Mouse (Mus musculus) heart, embryonic 15.5 days (tissue): ENCODE results near the gene Prlr. TPM values are rescaled to one million over a fixed set of nuclear protein-coding genes. Genes with fewer than 3 reads are reported as not detected.
A peak's percentile ranks its signal among the peaks of the same experiment; 100 is the strongest.

ENCODE experiments used
- ATAC-seq: fragments of 200-750 bp; cut with Nextera tagmentation; replicated peaks from 2 replicates; pipeline ENCODE4 v1.8.0; 2017; ENCODE audit warnings: low read depth, moderate TSS enrichment; ENCODE audit not compliant: insufficient number of reproducible peaks, insufficient read depth, low FRiP score
- H3K27ac ChIP-seq: fragments of 300-500 bp; sonication (generic); 2 replicates; pipeline ENCODE4 v1.5.1; 2015; ENCODE audit warnings: mild to moderate bottlenecking, inconsistent platforms
- H3K27me3 ChIP-seq: fragments of 300-500 bp; sonication (generic); 2 replicates; pipeline ENCODE4 v1.6.1; 2015; ENCODE audit warnings: inconsistent platforms
- H3K36me3 ChIP-seq: fragments of 300-500 bp; sonication (generic); 2 replicates; pipeline ENCODE4 v1.6.1; 2015; ENCODE audit warnings: mild to moderate bottlenecking, inconsistent platforms
- H3K4me1 ChIP-seq: fragments of 300-500 bp; sonication (generic); replicated peaks from 2 replicates; pipeline ENCODE4 v1.6.1; 2015; ENCODE audit warnings: inconsistent platforms
- H3K4me2 ChIP-seq: fragments of 300-500 bp; sonication (generic); 2 replicates; pipeline ENCODE4 v1.6.1; 2015; ENCODE audit warnings: inconsistent platforms, mild to moderate bottlenecking, moderate library complexity
- H3K4me3 ChIP-seq: fragments of 300-500 bp; sonication (generic); 2 replicates; pipeline ENCODE4 v1.5.1; 2015; ENCODE audit warnings: mild to moderate bottlenecking, inconsistent platforms
- H3K9ac ChIP-seq: fragments of 300-500 bp; sonication (generic); 2 replicates; pipeline ENCODE4 v1.6.1; 2015; ENCODE audit warnings: mild to moderate bottlenecking, inconsistent platforms
- H3K9me3 ChIP-seq: fragments of 300-500 bp; sonication (generic); replicated peaks from 2 replicates; pipeline ENCODE4 v1.6.1; 2016; ENCODE audit warnings: inconsistent platforms
- WGBS: fragments of 180-500 bp; shearing (Covaris S2); methylation state at CpG from one replicate; pipeline ENCODE4 v1.1.7; 2015; ENCODE audit warnings: mixed read lengths; 5-methylcytosine and 5-hydroxymethylcytosine counted together
- polyA plus RNA-seq: library from polyadenylated mRNA; unstranded; fragments of >200 nt; fragmentation: Nextera tagmentation; extraction: Ambion mirVana; gene quantifications from 2 replicates; pipeline ENCODE4 v1.2.1, GENCODE M21; 2015

The Prlr gene
- polyA plus RNA-seq, result 1.9 and 2.0 TPM in 2 replicates

GRCm38 (mm10) chr15:10177083-10177482, at the start of gene Prlr:
Gene Prlr (plus strand): TSS chr15:10177238.
- WGBS, result 6% methylated on average over 9 of the region's 9 CpGs
- peak within 1 kb of the TSS; percentile 51 for H3K4me3 ChIP-seq
- peaks cover 4% of the 10 kb centered on the region; the same call in 1 of the 2 replicates for H3K27me3 ChIP-seq
- H3K36me3 ChIP-seq, result no peaks in the 10 kb centered on the region
- no peak within 1 kb of the TSS for H3K27ac ChIP-seq
- peaks cover 7% of the 10 kb centered on the region; the same call in 1 of the 2 replicates for H3K4me1 ChIP-seq
- ATAC-seq, result no peak
- peak within 1 kb of the TSS; percentile 87 for H3K4me2 ChIP-seq
- H3K9ac ChIP-seq, result peak within 1 kb of the TSS; percentile 49
- no peaks in the 10 kb centered on the region for H3K9me3 ChIP-seq

GRCm38 (mm10) chr15:10133781-10134180, 43.3 kb upstream of the Prlr start:
- Histone ChIP-seq H3K9me3 (no peaks in the 10 kb centered on the region), H3K4me3 (no peak overlapping the region), H3K9ac (no peak overlapping the region), H3K27me3 (no peaks in the 10 kb centered on the region), H3K36me3 (no peaks in the 10 kb centered on the region), H3K4me2 (no peak overlapping the region), H3K27ac (no peak overlapping the region), H3K4me1 (no peaks in the 10 kb centered on the region)
- ATAC-seq, result no peak
- WGBS, result 76% methylated on average over 2 of the region's 2 CpGs

- H3K27me3 ChIP-seq, result no peaks in the 10 kb centered on the region
- ATAC-seq, result no peak
- no peak overlapping the region for H3K4me2 ChIP-seq
- H3K4me1 ChIP-seq, result no peaks in the 10 kb centered on the region
- no peak overlapping the region for H3K9ac ChIP-seq
- H3K4me3 ChIP-seq, result no peak overlapping the region
- H3K27ac ChIP-seq, result no peak overlapping the region
- no peaks in the 10 kb centered on the region for H3K9me3 ChIP-seq
- 55% methylated on average over 4 of the region's 4 CpGs for WGBS
- no peaks in the 10 kb centered on the region for H3K36me3 ChIP-seq
Measured at GRCm38 (mm10) chr15:10134889-10135288, 42.1 kb upstream of the Prlr start.

GRCm38 (mm10) chr15:10144520-10144919, 32.5 kb upstream of the Prlr start:
- Histone ChIP-seq H3K4me3 (no peak overlapping the region), H3K9me3 (no peaks in the 10 kb centered on the region), H3K9ac (no peak overlapping the region), H3K4me2 (no peak overlapping the region), H3K27ac (no peak overlapping the region), H3K4me1 (no peaks in the 10 kb centered on the region), H3K27me3 (no peaks in the 10 kb centered on the region), H3K36me3 (no peaks in the 10 kb centered on the region)
- ATAC-seq, result no peak
- WGBS, result 85% methylated on average over 5 of the region's 5 CpGs

GRCm38 (mm10) chr15:10148196-10148595, 28.8 kb upstream of the Prlr start:
- Histone ChIP-seq H3K4me2 (no peak overlapping the region), H3K27me3 (no peaks in the 10 kb centered on the region), H3K9ac (no peak overlapping the region), H3K4me3 (no peak overlapping the region), H3K4me1 (no peaks in the 10 kb centered on the region), H3K9me3 (no peaks in the 10 kb centered on the region), H3K27ac (no peak overlapping the region), H3K36me3 (no peaks in the 10 kb centered on the region)
- ATAC-seq, result no peak
- WGBS, result 83% methylated on average over 4 of the region's 4 CpGs

GRCm38 (mm10) chr15:10160663-10161062, 16.4 kb upstream of the Prlr start:
- Histone ChIP-seq H3K4me3 (no peak overlapping the region), H3K4me2 (no peak overlapping the region), H3K27me3 (no peaks in the 10 kb centered on the region), H3K9ac (no peak overlapping the region), H3K27ac (no peak overlapping the region), H3K36me3 (no peaks in the 10 kb centered on the region), H3K9me3 (no peaks in the 10 kb centered on the region), H3K4me1 (no peaks in the 10 kb centered on the region)
- ATAC-seq, result no peak
- 77% methylated on average over 2 of the region's 2 CpGs for WGBS

- 82% methylated on average over 6 of the region's 6 CpGs for WGBS
- Histone ChIP-seq H3K27me3 (peaks cover 4% of the 10 kb centered on the region; the same call in 1 of the 2 replicates), H3K4me2 (no peak overlapping the region), H3K4me3 (no peak overlapping the region), H3K9me3 (no peaks in the 10 kb centered on the region), H3K27ac (no peak overlapping the region), H3K36me3 (no peaks in the 10 kb centered on the region), H3K9ac (no peak overlapping the region), H3K4me1 (peaks cover 7% of the 10 kb centered on the region; the same call in 1 of the 2 replicates)
- no peak for ATAC-seq
Measured at GRCm38 (mm10) chr15:10175078-10175477, 2.0 kb upstream of the Prlr start.

GRCm38 (mm10) chr15:10175656-10176055, 1.4 kb upstream of the Prlr start:
- WGBS, result 65% methylated on average over 7 of the region's 7 CpGs
- peaks cover 7% of the 10 kb centered on the region; the same call in 1 of the 2 replicates for H3K4me1 ChIP-seq
- H3K9me3 ChIP-seq, result no peaks in the 10 kb centered on the region
- H3K9ac ChIP-seq, result no peak overlapping the region
- H3K4me2 ChIP-seq, result no peak overlapping the region
- H3K36me3 ChIP-seq, result no peaks in the 10 kb centered on the region
- no peak for ATAC-seq
- H3K27ac ChIP-seq, result no peak overlapping the region
- no peak overlapping the region for H3K4me3 ChIP-seq
- H3K27me3 ChIP-seq, result peaks cover 4% of the 10 kb centered on the region; the same call in 1 of the 2 replicates

- Histone ChIP-seq H3K27me3 (peaks cover 4% of the 10 kb centered on the region; the same call in 1 of the 2 replicates), H3K4me1 (peaks cover 7% of the 10 kb centered on the region; the same call in 1 of the 2 replicates), H3K9ac (peak overlapping the region; percentile 49), H3K9me3 (no peaks in the 10 kb centered on the region), H3K36me3 (no peaks in the 10 kb centered on the region), H3K4me2 (peak overlapping the region; percentile 87), H3K27ac (no peak overlapping the region), H3K4me3 (peak overlapping the region; percentile 51)
- no peak for ATAC-seq
- 2% methylated on average over 30 of the region's 30 CpGs for WGBS
Measured at GRCm38 (mm10) chr15:10177519-10178130, 587 bp downstream of the Prlr start.

GRCm38 (mm10) chr15:10178131-10178566, 1.1 kb downstream of the Prlr start:
- no peak for ATAC-seq
- Histone ChIP-seq H3K4me1 (peaks cover 7% of the 10 kb centered on the region; the same call in 1 of the 2 replicates), H3K4me2 (peak overlapping the region; percentile 87), H3K36me3 (no peaks in the 10 kb centered on the region), H3K9me3 (no peaks in the 10 kb centered on the region), H3K27me3 (peaks cover 4% of the 10 kb centered on the region; the same call in 1 of the 2 replicates), H3K4me3 (peak overlapping the region; percentile 51), H3K27ac (no peak overlapping the region), H3K9ac (peak overlapping the region; percentile 49)
- 3% methylated on average over 10 of the region's 10 CpGs for WGBS

GRCm38 (mm10) chr15:10180694-10181093, 3.7 kb downstream of the Prlr start:
- Histone ChIP-seq H3K36me3 (no peaks in the 10 kb centered on the region), H3K9me3 (no peaks in the 10 kb centered on the region), H3K4me2 (no peak overlapping the region), H3K4me3 (no peak overlapping the region), H3K4me1 (peaks cover 7% of the 10 kb centered on the region; the same call in 1 of the 2 replicates), H3K9ac (no peak overlapping the region), H3K27ac (no peak overlapping the region), H3K27me3 (peaks cover 1% of the 10 kb centered on the region; the same call in 1 of the 2 replicates)
- WGBS, result 58% methylated on average over 4 of the region's 4 CpGs
- ATAC-seq, result no peak

- no peaks in the 10 kb centered on the region for H3K4me1 ChIP-seq
- no peaks in the 10 kb centered on the region for H3K36me3 ChIP-seq
- no peak overlapping the region for H3K27ac ChIP-seq
- H3K4me2 ChIP-seq, result no peak overlapping the region
- H3K9me3 ChIP-seq, result no peaks in the 10 kb centered on the region
- H3K27me3 ChIP-seq, result no peaks in the 10 kb centered on the region
- no peak overlapping the region for H3K9ac ChIP-seq
- no peak overlapping the region for H3K4me3 ChIP-seq
- 73% methylated on average over 6 of the region's 6 CpGs for WGBS
- ATAC-seq, result no peak
Measured at GRCm38 (mm10) chr15:10192101-10192630, 15.1 kb downstream of the Prlr start.
